Mouse (Mus musculus) adrenal gland, postnatal 4 days (tissue): ENCODE measurements around the gene Gm20696. TPM values are rescaled to one million over a fixed set of nuclear protein-coding genes. Genes with fewer than 3 reads are reported as not detected.

ENCODE experiments used
- DNase-seq, 2 experiments: peaks; one replicate each; pipeline ENCODE4 v3.0.0; 2021 to 2022; ENCODE audit warnings: low spot score in 2 of 2, mixed read lengths in 2 of 2
- microRNA-seq: library from miRNA; unstranded; fragments of <30 nt; microRNA quantifications from one replicate; pipeline ENCODE4 v1.2.0, GENCODE M21; 2021
- total RNA-seq, 2 experiments: library from RNA; stranded (reverse); gene quantifications; 2 replicates each; pipeline ENCODE4 v1.2.3; 2021

The Gm20696 gene
- total RNA-seq, 2 experiments from 2014 or later = 6.2 to 6.8 TPM

DNA sequence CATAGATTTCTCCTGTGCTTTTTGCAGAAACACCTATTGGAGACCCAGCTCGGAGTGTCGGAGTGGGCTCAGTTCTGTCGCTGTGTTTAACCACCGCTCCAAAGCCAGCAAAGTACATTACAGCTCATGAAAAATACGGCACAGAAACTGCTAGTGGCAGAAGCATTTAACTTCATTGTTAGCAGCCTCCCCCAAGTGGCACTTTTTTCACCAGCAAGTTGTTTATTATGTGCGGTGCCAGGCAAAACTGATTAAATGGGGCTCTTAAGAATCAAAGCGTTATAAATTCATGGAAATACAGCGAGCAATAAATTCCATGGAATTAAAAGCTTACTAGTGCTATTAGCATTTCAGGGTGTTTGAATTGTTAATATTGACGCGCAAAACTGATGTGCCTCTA is 433.2 kb downstream of the Gm20696 start:
- no peak for DNase-seq

DNA sequence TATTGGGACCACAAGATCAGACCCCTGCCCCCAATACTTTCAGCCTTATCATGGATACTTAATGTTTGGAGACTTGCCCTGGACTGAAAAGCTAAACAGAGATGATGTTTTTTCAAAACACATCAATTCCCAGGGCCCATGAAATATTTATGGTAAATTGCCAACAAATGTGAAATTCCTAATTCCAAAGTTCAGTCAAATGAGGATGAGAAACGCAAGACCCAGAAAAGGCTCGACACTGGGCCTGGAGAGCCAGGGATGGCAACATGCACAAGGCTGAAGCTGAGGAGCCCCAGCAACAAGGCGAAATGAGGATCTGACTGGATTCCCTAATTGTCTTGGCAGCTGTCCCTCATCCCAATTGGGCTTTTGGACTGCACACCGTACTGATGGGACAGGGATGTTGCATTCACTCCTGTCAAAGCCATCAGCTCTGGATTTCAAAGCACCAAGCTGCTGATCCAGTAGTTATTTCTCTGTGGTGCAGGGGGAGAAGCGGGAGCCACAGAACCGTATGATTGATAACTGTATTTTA is 438.2 kb downstream of the Gm20696 start:
- DNase-seq = no peak

DNA sequence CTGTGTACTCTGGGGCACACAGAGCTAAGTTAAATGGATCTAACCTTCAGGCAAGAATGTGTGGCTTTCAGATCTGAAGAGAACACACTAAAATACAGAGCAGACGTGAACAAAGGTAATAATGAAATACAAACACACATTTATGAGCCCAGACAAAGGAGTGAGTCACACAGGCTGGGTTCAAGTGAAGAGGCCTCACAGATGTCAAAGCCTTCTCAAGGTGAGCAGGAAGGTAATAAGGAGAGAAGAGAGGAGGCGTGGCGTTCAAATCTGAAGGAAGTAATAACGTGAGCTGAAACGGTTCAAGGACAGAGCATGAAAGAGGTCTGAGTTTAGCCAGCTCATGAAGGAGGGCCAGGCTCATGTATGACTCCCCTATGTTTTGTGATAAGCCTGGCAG is 445.4 kb downstream of the Gm20696 start:
- DNase-seq = no peak

DNA sequence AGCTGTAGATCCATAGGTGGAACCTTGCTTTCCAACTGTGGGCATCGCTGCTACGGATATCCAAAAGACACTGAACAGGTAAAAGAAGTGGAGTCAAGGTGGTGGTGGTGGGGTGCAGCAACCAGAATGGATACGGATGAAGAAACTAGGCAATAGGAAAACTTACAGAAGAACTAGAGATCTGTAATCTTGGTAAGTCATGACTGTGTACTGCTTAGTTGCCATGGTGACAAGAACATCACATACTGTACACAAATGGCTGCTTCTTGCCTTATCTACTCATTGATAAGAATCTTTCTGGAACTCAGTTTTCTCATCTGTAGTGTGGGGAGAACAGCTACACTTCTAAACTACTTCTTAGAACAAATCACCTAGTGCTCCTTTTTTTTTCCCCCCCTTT is 446.1 kb downstream of the Gm20696 start:
- DNase-seq = no peak

DNA sequence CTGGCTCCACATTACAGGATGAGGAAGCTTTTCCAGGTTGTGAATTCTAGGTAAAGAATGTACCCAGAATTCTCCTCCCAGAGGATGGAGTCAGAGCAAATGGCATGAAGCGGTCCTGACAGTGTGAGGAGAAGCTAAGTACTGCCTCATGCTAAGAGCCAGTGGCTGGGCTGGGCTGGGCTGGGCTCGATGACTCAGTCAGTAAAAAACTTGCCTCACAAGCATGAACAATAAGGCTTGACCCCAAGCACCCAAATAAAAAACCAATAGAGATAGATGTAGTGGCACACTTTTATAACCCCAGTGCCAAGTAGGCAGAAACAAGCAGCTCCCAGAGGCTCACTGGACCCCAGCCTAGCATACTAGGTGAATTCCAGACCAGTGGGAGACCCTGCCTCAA is 448.8 kb downstream of the Gm20696 start:
- no peak for DNase-seq

DNA sequence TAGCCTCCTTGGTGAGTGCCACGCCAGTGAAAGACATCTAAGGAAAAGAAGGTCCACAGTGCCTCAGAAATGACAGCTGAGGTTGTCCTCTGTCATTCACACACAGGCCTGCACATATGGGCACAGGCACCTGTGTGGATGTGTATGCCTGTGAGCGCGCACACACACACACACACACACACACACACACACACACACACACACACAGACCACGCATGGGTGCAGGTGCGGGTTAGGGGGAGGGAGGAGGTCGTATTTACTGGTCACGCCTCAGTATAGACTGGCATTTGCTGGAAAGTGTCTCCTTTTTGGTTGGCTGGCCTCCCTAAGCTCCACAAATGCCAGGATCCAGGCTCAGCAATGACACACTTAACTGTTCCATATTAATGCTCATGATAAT is 449.4 kb downstream of the Gm20696 start:
- DNase-seq = no peak

DNA sequence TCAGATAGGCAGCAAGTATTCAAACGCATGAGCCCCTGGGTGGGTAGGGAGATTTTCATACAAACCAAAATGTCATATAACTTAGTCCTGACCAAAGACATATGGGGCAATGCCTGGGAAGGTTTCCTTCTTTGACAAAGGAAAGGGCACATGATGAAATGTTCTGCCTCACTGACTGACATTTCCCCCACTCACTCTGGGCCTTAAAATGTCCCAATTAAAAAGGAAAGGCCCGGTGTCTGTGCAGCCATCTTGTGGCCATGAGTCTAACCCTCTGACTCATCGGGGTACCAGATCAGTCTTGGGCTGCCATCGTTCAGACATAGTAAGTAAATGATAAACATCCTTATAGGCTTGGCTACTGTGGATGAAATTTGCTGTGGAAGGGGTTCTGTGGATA is 454.1 kb downstream of the Gm20696 start:
- DNase-seq = no peak

DNA sequence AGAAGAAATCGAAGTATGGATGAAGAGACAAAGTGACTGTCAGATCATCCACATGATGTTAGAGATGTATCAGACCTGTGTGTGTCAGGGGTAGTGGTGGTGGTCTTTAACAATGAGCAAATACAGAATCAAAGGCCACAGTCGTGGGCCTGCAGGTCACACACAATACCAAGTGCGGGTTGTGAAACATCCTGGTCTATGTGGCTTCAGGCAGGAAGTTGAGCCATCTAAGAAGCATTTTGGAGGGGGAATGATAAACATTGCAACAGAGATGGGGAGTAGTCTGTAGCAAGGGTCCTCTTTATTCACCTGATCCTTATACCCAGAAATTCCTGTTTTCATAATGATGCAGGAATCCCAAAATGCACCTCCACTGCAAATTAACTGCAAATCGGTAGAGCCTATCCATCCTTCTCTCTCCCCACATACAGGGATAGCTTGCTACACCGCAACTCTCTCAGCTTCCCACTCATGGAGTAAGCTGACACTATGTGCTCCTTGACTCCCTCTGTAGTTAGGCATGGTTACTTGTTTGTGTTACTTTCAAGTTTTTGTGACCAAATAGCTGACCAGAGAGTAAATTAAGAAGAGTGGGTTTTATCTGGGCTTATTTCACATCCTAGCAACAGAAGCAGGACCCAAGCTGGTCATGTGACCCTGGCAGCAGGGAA is 454.8 kb downstream of the Gm20696 start:
- no peak for DNase-seq

DNA sequence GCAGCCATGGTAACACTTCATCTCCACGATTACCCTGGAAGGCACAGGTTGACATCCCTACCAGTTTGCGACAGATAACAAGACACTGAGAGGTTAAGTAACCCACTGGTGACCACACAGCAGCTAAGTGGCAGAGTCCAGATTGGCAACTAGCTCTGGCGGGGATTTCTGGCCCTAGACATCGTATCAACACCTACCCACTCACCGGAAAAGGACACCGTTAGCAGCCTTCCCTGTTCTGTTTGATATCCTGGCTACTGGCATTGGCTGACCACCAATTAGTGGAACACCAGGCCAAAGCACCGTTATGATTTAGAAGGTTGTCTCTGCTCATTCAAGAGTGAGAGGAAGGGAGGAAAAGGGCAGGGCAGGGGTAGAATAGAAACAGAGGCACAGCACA is 456.4 kb downstream of the Gm20696 start:
- DNase-seq = no peak

Small RNA genes lying within 50 kb of the gene (microRNA-seq; reads per million reads assigned to microRNA genes)
- gene Gm22328 = not detected

Other genes with a start within 250 kb of the Gm20696 start
- gene Foxp1, start 144.1 kb downstream of the Gm20696 start, total RNA-seq = 10 to 100 TPM; 69.8 to 75.1 TPM
- gene Eif4e3, start within 50 bp of the Gm20696 start, total RNA-seq = 10 to 100 TPM; 13.6 to 15.4 TPM
- 1 to 10 TPM; 7.2 to 7.3 TPM for gene Gpr27, start 25.9 kb upstream of the Gm20696 start, total RNA-seq
- gene Prok2, start 59.6 kb upstream of the Gm20696 start, total RNA-seq = under 1 TPM in 1 of 2 experiments, not detected in 1; 0.25 TPM